Mouse (Mus musculus) hindbrain, embryonic 15.5 days (tissue): ENCODE data around the gene Gpc6. TPM values are rescaled to one million over a fixed set of nuclear protein-coding genes. Genes with fewer than 3 reads are reported as not detected.

ENCODE experiments used
- ATAC-seq: fragments of 200-750 bp; cut with Nextera tagmentation; 2 replicates; pipeline ENCODE4 v1.8.0; 2017; ENCODE audit warnings: low read depth, moderate number of reproducible peaks, moderate TSS enrichment; ENCODE audit not compliant: low FRiP score
- H3K27ac ChIP-seq: fragments of 300-500 bp; sonication (generic); replicated peaks from 2 replicates; pipeline ENCODE4 v1.5.1; 2015; ENCODE audit warnings: mild to moderate bottlenecking, inconsistent platforms
- H3K27me3 ChIP-seq: fragments of 300-500 bp; sonication (generic); 2 replicates; pipeline ENCODE4 v1.6.1; 2015; ENCODE audit warnings: control low read depth, inconsistent platforms
- H3K36me3 ChIP-seq: fragments of 300-500 bp; sonication (generic); 2 replicates; pipeline ENCODE4 v1.6.1; 2015; ENCODE audit warnings: control low read depth, inconsistent platforms
- H3K4me1 ChIP-seq: fragments of 300-500 bp; sonication (generic); replicated peaks from 2 replicates; pipeline ENCODE4 v1.6.1; 2015; ENCODE audit warnings: control low read depth, inconsistent platforms
- H3K4me2 ChIP-seq: fragments of 300-500 bp; sonication (generic); 2 replicates; pipeline ENCODE4 v1.6.1; 2015; ENCODE audit warnings: moderate library complexity, mild to moderate bottlenecking, inconsistent platforms
- H3K4me3 ChIP-seq: fragments of 300-500 bp; sonication (generic); 2 replicates; pipeline ENCODE4 v1.5.1; 2015; ENCODE audit warnings: mild to moderate bottlenecking, inconsistent platforms
- H3K9ac ChIP-seq: fragments of 300-500 bp; sonication (generic); 2 replicates; pipeline ENCODE4 v1.6.1; 2015; ENCODE audit warnings: inconsistent platforms
- H3K9me3 ChIP-seq: fragments of 300-500 bp; sonication (generic); 2 replicates; pipeline ENCODE4 v1.6.1; 2016; ENCODE audit warnings: control low read depth, inconsistent platforms
- WGBS: fragments of 180-500 bp; shearing (Covaris S2); methylation state at CpG from one replicate; pipeline ENCODE4 v1.1.7; 2015; 5-methylcytosine and 5-hydroxymethylcytosine counted together
- polyA plus RNA-seq: library from polyadenylated mRNA; unstranded; fragments of >200 nt; fragmentation: Nextera tagmentation; extraction: Ambion mirVana; gene quantifications from 2 replicates; pipeline ENCODE4 v1.2.1, GENCODE M21; 2015

The Gpc6 gene
- polyA plus RNA-seq, 1 experiment from 2014 or later, result 19.6 TPM

GRCm38 (mm10) chr14:117634238-117634940 is 709.3 kb downstream of the Gpc6 start:
- Histone ChIP-seq H3K36me3 (no peaks in the 10 kb centered on the region), H3K9me3 (no peaks in the 10 kb centered on the region), H3K27me3 (no peaks in the 10 kb centered on the region), H3K4me3 (no peak overlapping the region), H3K27ac (no peak overlapping the region), H3K4me2 (no peak overlapping the region), H3K4me1 (no peaks in the 10 kb centered on the region), H3K9ac (no peak overlapping the region)
- 78% methylated on average over 14 of the region's 14 CpGs for WGBS
- ATAC-seq, result no peak

GRCm38 (mm10) chr14:117641853-117642252 is 716.7 kb downstream of the Gpc6 start:
- no peak overlapping the region for H3K4me3 ChIP-seq
- no peak for ATAC-seq
- no peak overlapping the region for H3K9ac ChIP-seq
- 78% methylated on average over 2 of the region's 2 CpGs for WGBS
- H3K4me1 ChIP-seq, result no peaks in the 10 kb centered on the region
- no peaks in the 10 kb centered on the region for H3K36me3 ChIP-seq
- no peaks in the 10 kb centered on the region for H3K27me3 ChIP-seq
- H3K9me3 ChIP-seq, result no peaks in the 10 kb centered on the region
- no peak overlapping the region for H3K4me2 ChIP-seq
- H3K27ac ChIP-seq, result no peak overlapping the region

GRCm38 (mm10) chr14:117643069-117643468 is 718.0 kb downstream of the Gpc6 start:
- Histone ChIP-seq H3K4me3 (no peak overlapping the region), H3K9me3 (no peaks in the 10 kb centered on the region), H3K4me2 (no peak overlapping the region), H3K4me1 (no peaks in the 10 kb centered on the region), H3K27me3 (no peaks in the 10 kb centered on the region), H3K36me3 (no peaks in the 10 kb centered on the region), H3K27ac (no peak overlapping the region), H3K9ac (no peak overlapping the region)
- no peak for ATAC-seq
- 87% methylated on average over 1 of the region's 1 CpGs for WGBS

- no peak for ATAC-seq
- WGBS, result 81% methylated on average over 9 of the region's 9 CpGs
- Histone ChIP-seq H3K9me3 (no peaks in the 10 kb centered on the region), H3K4me1 (no peaks in the 10 kb centered on the region), H3K4me2 (no peak overlapping the region), H3K27ac (no peak overlapping the region), H3K9ac (no peak overlapping the region), H3K4me3 (no peak overlapping the region), H3K27me3 (no peaks in the 10 kb centered on the region), H3K36me3 (no peaks in the 10 kb centered on the region)
Observed at GRCm38 (mm10) chr14:117648199-117648960, 723.3 kb downstream of the Gpc6 start.

- 95% methylated on average over 4 of the region's 4 CpGs for WGBS
- H3K9me3 ChIP-seq, result no peaks in the 10 kb centered on the region
- H3K27me3 ChIP-seq, result no peaks in the 10 kb centered on the region
- ATAC-seq, result no peak
- no peak overlapping the region for H3K4me2 ChIP-seq
- H3K9ac ChIP-seq, result no peak overlapping the region
- H3K4me3 ChIP-seq, result no peak overlapping the region
- no peak overlapping the region for H3K27ac ChIP-seq
- no peaks in the 10 kb centered on the region for H3K4me1 ChIP-seq
- no peaks in the 10 kb centered on the region for H3K36me3 ChIP-seq
Observed at GRCm38 (mm10) chr14:117650141-117650540, 725.0 kb downstream of the Gpc6 start.

- no peaks in the 10 kb centered on the region for H3K36me3 ChIP-seq
- H3K4me1 ChIP-seq, result no peaks in the 10 kb centered on the region
- no peak overlapping the region for H3K4me2 ChIP-seq
- H3K9ac ChIP-seq, result no peak overlapping the region
- H3K27me3 ChIP-seq, result no peaks in the 10 kb centered on the region
- no peaks in the 10 kb centered on the region for H3K9me3 ChIP-seq
- WGBS, result 86% methylated on average over 4 of the region's 4 CpGs
- no peak for ATAC-seq
- no peak overlapping the region for H3K27ac ChIP-seq
- H3K4me3 ChIP-seq, result no peak overlapping the region
Observed at GRCm38 (mm10) chr14:117651271-117651670, 726.2 kb downstream of the Gpc6 start.

- H3K4me3 ChIP-seq, result no peak overlapping the region
- no peak overlapping the region for H3K27ac ChIP-seq
- H3K9ac ChIP-seq, result no peak overlapping the region
- WGBS, result 96% methylated on average over 2 of the region's 2 CpGs
- no peaks in the 10 kb centered on the region for H3K27me3 ChIP-seq
- H3K4me1 ChIP-seq, result no peaks in the 10 kb centered on the region
- no peak overlapping the region for H3K4me2 ChIP-seq
- ATAC-seq, result no peak
- H3K9me3 ChIP-seq, result no peaks in the 10 kb centered on the region
- no peaks in the 10 kb centered on the region for H3K36me3 ChIP-seq
Observed at GRCm38 (mm10) chr14:117651938-117652337, 726.8 kb downstream of the Gpc6 start.

GRCm38 (mm10) chr14:117655382-117655781 is 730.3 kb downstream of the Gpc6 start:
- Histone ChIP-seq H3K27me3 (no peaks in the 10 kb centered on the region), H3K9ac (no peak overlapping the region), H3K36me3 (no peaks in the 10 kb centered on the region), H3K9me3 (no peaks in the 10 kb centered on the region), H3K27ac (no peak overlapping the region), H3K4me3 (no peak overlapping the region), H3K4me2 (no peak overlapping the region), H3K4me1 (no peaks in the 10 kb centered on the region)
- WGBS, result 66% methylated on average over 6 of the region's 6 CpGs
- ATAC-seq, result peak; percentile 63; the same call in 1 of the 2 replicates

- Histone ChIP-seq H3K4me3 (no peak overlapping the region), H3K36me3 (no peaks in the 10 kb centered on the region), H3K4me2 (no peak overlapping the region), H3K27ac (no peak overlapping the region), H3K27me3 (no peaks in the 10 kb centered on the region), H3K9me3 (no peaks in the 10 kb centered on the region), H3K4me1 (no peaks in the 10 kb centered on the region), H3K9ac (no peak overlapping the region)
- 76% methylated on average over 8 of the region's 8 CpGs for WGBS
- ATAC-seq, result no peak
Observed at GRCm38 (mm10) chr14:117659198-117659761, 734.2 kb downstream of the Gpc6 start.

GRCm38 (mm10) chr14:117662261-117662660 is 737.1 kb downstream of the Gpc6 start:
- no peak overlapping the region for H3K27ac ChIP-seq
- no peaks in the 10 kb centered on the region for H3K4me1 ChIP-seq
- H3K27me3 ChIP-seq, result no peaks in the 10 kb centered on the region
- H3K9ac ChIP-seq, result no peak overlapping the region
- H3K36me3 ChIP-seq, result no peaks in the 10 kb centered on the region
- H3K9me3 ChIP-seq, result no peaks in the 10 kb centered on the region
- H3K4me3 ChIP-seq, result no peak overlapping the region
- WGBS, result 78% methylated on average over 4 of the region's 4 CpGs
- no peak for ATAC-seq
- H3K4me2 ChIP-seq, result no peak overlapping the region

GRCm38 (mm10) chr14:117664796-117665195 is 739.7 kb downstream of the Gpc6 start:
- ATAC-seq, result no peak
- Histone ChIP-seq H3K9ac (no peak overlapping the region), H3K36me3 (no peaks in the 10 kb centered on the region), H3K4me2 (no peak overlapping the region), H3K9me3 (no peaks in the 10 kb centered on the region), H3K27me3 (no peaks in the 10 kb centered on the region), H3K4me1 (no peaks in the 10 kb centered on the region), H3K27ac (no peak overlapping the region), H3K4me3 (no peak overlapping the region)
- WGBS, result 60% methylated on average over 4 of the region's 4 CpGs

GRCm38 (mm10) chr14:117666126-117666525 is 741.0 kb downstream of the Gpc6 start:
- H3K27me3 ChIP-seq, result no peaks in the 10 kb centered on the region
- H3K9me3 ChIP-seq, result no peaks in the 10 kb centered on the region
- no peak overlapping the region for H3K9ac ChIP-seq
- no peak overlapping the region for H3K27ac ChIP-seq
- no peak for ATAC-seq
- no peaks in the 10 kb centered on the region for H3K36me3 ChIP-seq
- no peak overlapping the region for H3K4me2 ChIP-seq
- WGBS, result 96% methylated on average over 2 of the region's 2 CpGs
- no peak overlapping the region for H3K4me3 ChIP-seq
- H3K4me1 ChIP-seq, result no peaks in the 10 kb centered on the region
